Mouse (Mus musculus) adrenal gland, adult (tissue): ENCODE measurements at regions not wholly inside any gene's neighbourhood (a gene's known extent, or its start where the extent isn't known, plus 50 kb on each side); places are given as distances from the start of the nearest gene placed in this dataset.

ENCODE experiments used
- DNase-seq, 2 experiments: peaks; one replicate each; pipeline ENCODE4 v3.0.0; 2022 to 2023; ENCODE audit warnings: low spot score in 1 of 2; ENCODE audit not compliant: inconsistent age in 2 of 2

GRCm38 (mm10) chr7:133521936-133522335 is 80.0 kb downstream of the Tex36 start:
- no peak for DNase-seq

- no peak for DNase-seq
Observed at GRCm38 (mm10) chr7:133518926-133519325, 83.0 kb downstream of the Tex36 start.

GRCm38 (mm10) chr7:133517576-133517975 is 84.4 kb downstream of the Tex36 start:
- DNase-seq = no peak

GRCm38 (mm10) chr7:133510926-133511325 is 91.0 kb downstream of the Tex36 start:
- peak in 1 of 2 experiments; percentile 65 for DNase-seq

- peak in 1 of 2 experiments; percentile 37 for DNase-seq
Observed at GRCm38 (mm10) chr7:133509486-133509885, 92.5 kb downstream of the Tex36 start.

- no peak for DNase-seq
Observed at GRCm38 (mm10) chr7:133508370-133509012, 93.5 kb downstream of the Tex36 start.

- DNase-seq = peak in 1 of 2 experiments; percentile 50
Observed at GRCm38 (mm10) chr7:133505628-133506027, 96.3 kb downstream of the Tex36 start.

- no peak for DNase-seq
Observed at GRCm38 (mm10) chr7:133503946-133504345, 98.0 kb downstream of the Tex36 start.

- peak; percentile 66 to 83 for DNase-seq
Observed at GRCm38 (mm10) chr7:133502731-133503130, 99.2 kb downstream of the Tex36 start.

- DNase-seq = no peak
Observed at GRCm38 (mm10) chr7:133497551-133497950, 104.4 kb downstream of the Tex36 start.

GRCm38 (mm10) chr7:133494982-133495550 is 106.9 kb downstream of the Tex36 start:
- DNase-seq = no peak

- peak; percentile 29 to 53 for DNase-seq
Observed at GRCm38 (mm10) chr7:133494256-133494981, 107.5 kb downstream of the Tex36 start.

GRCm38 (mm10) chr7:133492626-133493025 is 109.3 kb downstream of the Tex36 start:
- DNase-seq = no peak

GRCm38 (mm10) chr7:133487887-133488630 is 113.9 kb downstream of the Tex36 start:
- peak; percentile 23 to 26 for DNase-seq

GRCm38 (mm10) chr7:133484430-133484841 is 117.5 kb downstream of the Tex36 start:
- DNase-seq = no peak

- no peak for DNase-seq
Observed at GRCm38 (mm10) chr7:133481529-133481928, 120.4 kb downstream of the Tex36 start.

- no peak for DNase-seq
Observed at GRCm38 (mm10) chr7:133479679-133480078, 122.3 kb downstream of the Tex36 start.

- DNase-seq = no peak
Observed at GRCm38 (mm10) chr7:133477933-133478332, 124.0 kb downstream of the Tex36 start.

- DNase-seq = no peak
Observed at GRCm38 (mm10) chr7:133477221-133477620, 124.7 kb downstream of the Tex36 start.

- no peak for DNase-seq
Observed at GRCm38 (mm10) chr7:133471706-133472105, 130.3 kb downstream of the Tex36 start.

GRCm38 (mm10) chr7:133470620-133470958 is 131.4 kb downstream of the Tex36 start:
- no peak for DNase-seq
